ENCODE assay signal across 25 mouse cellular contexts in the genomic region with DNA sequence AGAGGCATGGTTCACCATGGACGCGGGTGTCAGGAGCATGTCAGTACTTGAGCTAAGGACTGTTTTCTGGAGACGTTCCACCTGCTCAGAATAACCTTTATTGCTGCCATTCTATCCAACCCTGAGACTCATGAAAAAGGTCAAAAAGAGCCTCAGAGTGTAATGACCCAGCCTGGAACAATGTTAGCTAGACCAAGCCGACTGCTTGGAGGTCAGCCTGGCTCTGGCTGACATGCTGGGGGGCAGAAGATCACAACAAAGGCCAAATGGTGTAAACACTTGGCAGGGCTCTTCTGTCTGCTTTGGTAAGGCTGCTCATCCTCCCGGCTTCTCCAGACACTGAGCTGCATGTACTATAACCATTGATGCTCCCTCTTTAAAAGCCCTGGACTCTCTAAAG.
A peak's percentile ranks its signal among the peaks of the same experiment; 100 is the strongest.
DNase-seq lines count a peak whose midpoint lies in the region; ATAC-seq and TF ChIP-seq lines count a peak whose summit lies in the region.
"Had no signal": no experiment of that assay in that cellular context is flagged by ENCODE, and none has a peak within 500 bp of the region (broad histone marks: within the 10 kb centered on the region; RNA-seq: fewer than 3 reads in every experiment).

No protein-coding gene starts in this region.

- H3K27me3 ChIP-seq in kidney, adult 2 months (replicated peaks; ENCODE audit: control insufficient read depth, insufficient read depth, low read length) = no peaks in the 10 kb centered on the region
- H3K27me3 ChIP-seq in kidney, embryonic 16.5 days (ENCODE audit: insufficient read depth, low read length) = no peaks in the 10 kb centered on the region
- H3K27me3 ChIP-seq: embryonic facial prominence, embryonic 12.5 days; heart, embryonic 12.5 days; heart, embryonic 15.5 days had no signal

- no peak for TF ChIP-seq POLR2A in kidney, adult 2 months (IDR thresholded peaks at IDR 0.05; ENCODE audit: low read depth, low read length)

- H3K4me2 ChIP-seq in kidney, embryonic 16.5 days (replicated peaks; ENCODE audit: low read depth, low read length) = no peak overlapping the region
- H3K4me2 ChIP-seq: embryonic facial prominence, embryonic 12.5 days; embryonic facial prominence, embryonic 15.5 days; heart, embryonic 12.5 days; heart, embryonic 15.5 days; hindbrain, embryonic 14.5 days had no signal

- no peak overlapping the region for H3K9ac ChIP-seq in kidney, embryonic 16.5 days (replicated peaks; ENCODE audit: low read length)
- H3K9ac ChIP-seq: embryonic facial prominence, embryonic 12.5 days; embryonic facial prominence, embryonic 15.5 days; forebrain, postnatal 0 days; heart, embryonic 12.5 days; heart, embryonic 15.5 days; hindbrain, embryonic 14.5 days had no signal

- H3K4me3 ChIP-seq in kidney, adult 2 months (ENCODE audit: insufficient read depth, low read depth, low read length) = no peak overlapping the region
- no peak overlapping the region for H3K4me3 ChIP-seq in kidney, embryonic 16.5 days (ENCODE audit: low read length)
- H3K4me3 ChIP-seq: embryonic facial prominence, embryonic 12.5 days; embryonic facial prominence, embryonic 15.5 days; gastrocnemius, adult 2 months; heart, embryonic 12.5 days; heart, embryonic 15.5 days had no signal

- 32% methylated on average over 5 of the region's 5 CpGs for WGBS in kidney, adult 2 months
- WGBS in kidney, embryonic 16.5 days = 44% methylated on average over 5 of the region's 5 CpGs

- TF ChIP-seq CTCF in kidney, adult 2 months (conservative IDR thresholded peaks at IDR 0.05; ENCODE audit: insufficient read depth, insufficient read length, low read depth, low read length) = no peak

- H3K4me1 ChIP-seq in kidney, adult 2 months (ENCODE audit: control insufficient read depth, insufficient read depth, low read length) = peaks cover 30% of the 10 kb centered on the region
- H3K4me1 ChIP-seq in kidney, embryonic 16.5 days (ENCODE audit: insufficient read depth, low read length) = peaks cover 6% of the 10 kb centered on the region; the same call in 1 of the 2 replicates

- peak; percentile 73 for DNase-seq in kidney, adult 2 months
- DNase-seq in kidney, adult 18-20 months = no peak
- DNase-seq in kidney, postnatal 36 days = peak; percentile 53 to 71
- peak; percentile 48 for DNase-seq in ovary, postnatal 36 days (ENCODE audit: low spot score)
- DNase-seq in ovary, postnatal 14 days (ENCODE audit: low spot score) = no peak
- DNase-seq: adrenal gland, adult 2 months; adrenal gland, postnatal 14 days; cerebellum, adult 11 months; cerebellum, adult 2 months; cerebellum, adult 9-11 months; cerebellum, postnatal 25 days; forebrain, postnatal 0 days; gastrocnemius, adult 2 months; gastrocnemius, postnatal 14 days; heart, adult 18-20 months; heart, postnatal 10 days; heart, postnatal 4 days had no signal

- H3K36me3 ChIP-seq in kidney, adult 2 months (ENCODE audit: control insufficient read depth, insufficient read depth, low read length) = no peaks in the 10 kb centered on the region; the same call in 1 of the 2 replicates
- H3K36me3 ChIP-seq in kidney, embryonic 16.5 days (ENCODE audit: insufficient read depth, low read length) = no peaks in the 10 kb centered on the region
- H3K36me3 ChIP-seq: embryonic facial prominence, embryonic 12.5 days; embryonic facial prominence, embryonic 15.5 days; heart, embryonic 12.5 days; heart, embryonic 15.5 days had no signal

- no peak overlapping the region for H3K27ac ChIP-seq in kidney, adult 2 months (ENCODE audit: insufficient read depth, low read depth, low read length)
- H3K27ac ChIP-seq in kidney, embryonic 16.5 days (ENCODE audit: low read length) = no peak overlapping the region
- H3K27ac ChIP-seq: embryonic facial prominence, embryonic 12.5 days; embryonic facial prominence, embryonic 15.5 days; gastrocnemius, adult 2 months; heart, embryonic 15.5 days; hindbrain, embryonic 14.5 days had no signal

- no peak for ATAC-seq in kidney, embryonic 16.5 days (ENCODE audit: low FRiP score, low TSS enrichment)
- ATAC-seq: CD4-positive, CD25-positive, alpha-beta regulatory T cell, adult 4 months; forebrain, embryonic 14.5 days; forebrain, postnatal 0 days had no signal

- H3K9me3 ChIP-seq in kidney, embryonic 16.5 days (ENCODE audit: low read length) = no peaks in the 10 kb centered on the region
- H3K9me3 ChIP-seq: embryonic facial prominence, embryonic 12.5 days; embryonic facial prominence, embryonic 15.5 days; heart, embryonic 12.5 days; heart, embryonic 15.5 days had no signal

Comparison
In these comparisons a context has a peak if more than half of its experiments do, and no peak if none do; other contexts are left out.
1. DNase-seq: peak in kidney, adult 2 months (single experiment), kidney, postnatal 36 days (2 of 2) and ovary, postnatal 36 days (single experiment); none in kidney, adult 18-20 months (single experiment) and ovary, postnatal 14 days (single experiment).